Mouse (Mus musculus) hindbrain, embryonic 13.5 days (tissue): ENCODE data around the gene Gm42688. TPM values are rescaled to one million over a fixed set of nuclear protein-coding genes. Genes with fewer than 3 reads are reported as not detected.

Experiments used
- ATAC-seq: fragments of 200-750 bp; cut with Nextera tagmentation; 2 replicates; pipeline ENCODE4 v1.8.0; 2017; ENCODE audit warnings: moderate TSS enrichment; ENCODE audit not compliant: low FRiP score
- H3K27ac ChIP-seq: fragments of 300-500 bp; sonication (generic); 2 replicates; pipeline ENCODE4 v1.5.1; 2015; ENCODE audit warnings: inconsistent platforms, mild to moderate bottlenecking, moderate library complexity
- H3K27me3 ChIP-seq: fragments of 300-500 bp; sonication (generic); 2 replicates; pipeline ENCODE4 v1.6.1; 2015; ENCODE audit warnings: mild to moderate bottlenecking, inconsistent platforms
- H3K36me3 ChIP-seq: fragments of 300-500 bp; sonication (generic); 2 replicates; pipeline ENCODE4 v1.6.1; 2015; ENCODE audit warnings: mild to moderate bottlenecking, inconsistent platforms
- H3K4me1 ChIP-seq: fragments of 300-500 bp; sonication (generic); replicated peaks from 2 replicates; pipeline ENCODE4 v1.6.1; 2015; ENCODE audit warnings: inconsistent platforms
- H3K4me2 ChIP-seq: fragments of 300-500 bp; sonication (generic); 2 replicates; pipeline ENCODE4 v1.6.1; 2015; ENCODE audit warnings: inconsistent platforms, mild to moderate bottlenecking, moderate library complexity
- H3K4me3 ChIP-seq: fragments of 300-500 bp; sonication (generic); 2 replicates; pipeline ENCODE4 v1.5.1; 2015; ENCODE audit warnings: mild to moderate bottlenecking, inconsistent platforms
- H3K9ac ChIP-seq: fragments of 300-500 bp; sonication (generic); 2 replicates; pipeline ENCODE4 v1.6.1; 2015; ENCODE audit warnings: mild to moderate bottlenecking, inconsistent platforms
- H3K9me3 ChIP-seq: fragments of 300-500 bp; sonication (generic); 2 replicates; pipeline ENCODE4 v1.6.1; 2016; ENCODE audit warnings: inconsistent platforms
- WGBS: fragments of 180-500 bp; shearing (Covaris S2); methylation state at CpG from one replicate; pipeline ENCODE4 v1.1.7; 2015; 5-methylcytosine and 5-hydroxymethylcytosine counted together
- polyA plus RNA-seq: library from polyadenylated mRNA; unstranded; fragments of >200 nt; fragmentation: Nextera tagmentation; extraction: Ambion mirVana; gene quantifications from 2 replicates; pipeline ENCODE4 v1.2.1, GENCODE M21; 2015

Gene Gm42688
- 4.0 and 4.4 TPM in 2 replicates for polyA plus RNA-seq

GRCm38 (mm10) chr6:83101316-83101687 lies at the start of gene Gm42688, which contains the start of gene Ccdc142:
Gene Gm42688 (plus strand): TSS chr6:83101617.
Gene Ccdc142 (plus strand): TSS chr6:83101601.
- 0% methylated on average over 25 of the region's 25 CpGs for WGBS
- Histone ChIP-seq H3K4me1 (peaks cover 23% of the 10 kb centered on the region), H3K27me3 (peaks cover 4% of the 10 kb centered on the region; the same call in 1 of the 2 replicates), H3K4me3 (peak within 1 kb of the TSS; percentile 80), H3K36me3 (peaks cover 9% of the 10 kb centered on the region; the same call in 1 of the 2 replicates), H3K9ac (peak within 1 kb of the TSS; percentile 92), H3K9me3 (no peaks in the 10 kb centered on the region), H3K27ac (peak within 1 kb of the TSS; percentile 90), H3K4me2 (peak within 1 kb of the TSS; percentile 98)
- ATAC-seq = peak; percentile 93

DNA sequence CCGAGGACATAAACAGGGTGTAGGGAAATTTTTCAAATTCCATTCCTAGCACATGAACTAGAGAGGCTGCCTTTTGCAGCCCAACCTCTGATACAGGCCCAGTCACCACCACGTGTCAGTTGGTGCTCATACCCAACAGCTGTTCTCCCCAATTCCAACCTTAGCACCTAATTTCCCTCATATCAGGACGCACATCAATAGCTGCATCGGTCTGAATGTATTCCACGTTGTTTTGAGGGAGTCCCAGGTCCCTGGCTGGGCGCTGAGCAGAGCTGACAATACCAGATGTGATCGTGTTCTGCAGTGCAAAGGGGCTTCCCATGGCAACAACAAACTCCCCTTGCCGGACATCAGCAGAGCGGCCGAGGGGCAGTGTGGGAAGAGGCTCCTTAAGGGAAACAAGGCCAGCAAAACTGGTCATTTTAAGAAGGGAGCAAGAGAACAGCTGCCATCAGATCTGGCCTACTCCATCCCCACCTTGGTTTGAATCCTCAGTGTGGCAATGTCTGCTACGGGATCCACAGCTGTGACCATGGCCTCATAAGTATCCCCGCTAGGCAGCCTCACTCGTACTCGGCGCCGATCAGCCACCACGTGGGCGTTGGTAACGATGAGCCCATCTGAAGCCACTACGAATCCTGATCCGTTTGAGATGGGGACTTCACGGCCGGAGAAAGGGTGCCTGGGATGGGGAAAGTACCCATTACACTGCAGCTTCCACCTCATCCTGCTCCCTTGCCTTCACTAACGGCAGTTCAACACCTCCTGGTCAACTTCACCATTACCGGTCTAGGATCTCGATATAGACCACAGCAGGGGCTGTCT lies 48.1 kb upstream of the Gm42688 start:
- Histone ChIP-seq H3K4me1 (peaks cover 31% of the 10 kb centered on the region), H3K36me3 (peaks cover 38% of the 10 kb centered on the region), H3K9me3 (no peaks in the 10 kb centered on the region), H3K27ac (peak overlapping the region; percentile 92), H3K27me3 (no peaks in the 10 kb centered on the region), H3K4me2 (peak overlapping the region; percentile 91), H3K9ac (peak overlapping the region; percentile 95), H3K4me3 (peak overlapping the region; percentile 98)
- WGBS = 3% methylated on average over 26 of the region's 26 CpGs
- ATAC-seq = peak; percentile 2; the same call in 1 of the 2 replicates

- Histone ChIP-seq H3K27ac (peak within 1 kb of the TSS; percentile 92), H3K9me3 (no peaks in the 10 kb centered on the region), H3K36me3 (peaks cover 39% of the 10 kb centered on the region), H3K4me1 (peaks cover 31% of the 10 kb centered on the region), H3K27me3 (peaks cover under 1% of the 10 kb centered on the region; the same call in 1 of the 2 replicates), H3K4me3 (peak within 1 kb of the TSS; percentile 98), H3K9ac (peak within 1 kb of the TSS; percentile 95), H3K4me2 (peak within 1 kb of the TSS; percentile 91)
- under 1% methylated on average over 64 of the region's 64 CpGs for WGBS
- ATAC-seq = peak; percentile 97
Measured at GRCm38 (mm10) chr6:83054074-83054851, 47.2 kb upstream of the Gm42688 start, which contains the start of gene Aup1. Gene Aup1 (plus strand): TSS chr6:83054521.

- Histone ChIP-seq H3K36me3 (peaks cover 39% of the 10 kb centered on the region), H3K4me1 (peaks cover 31% of the 10 kb centered on the region), H3K9me3 (no peaks in the 10 kb centered on the region), H3K27ac (peak within 1 kb of the TSS; percentile 92), H3K27me3 (peaks cover 7% of the 10 kb centered on the region; the same call in 1 of the 2 replicates), H3K9ac (peak within 1 kb of the TSS; percentile 95), H3K4me3 (peak within 1 kb of the TSS; percentile 98), H3K4me2 (peak within 1 kb of the TSS; percentile 91)
- under 1% methylated on average over 50 of the region's 50 CpGs for WGBS
- ATAC-seq = peak; percentile 52; the same call in 1 of the 2 replicates
Measured at GRCm38 (mm10) chr6:83054871-83055431, 46.5 kb upstream of the Gm42688 start, which contains the start of gene Htra2. Gene Htra2 (minus strand): TSS chr6:83055273.

GRCm38 (mm10) chr6:83057790-83058189 lies 43.6 kb upstream of the Gm42688 start, which contains the start of gene Dqx1:
Gene Dqx1 (plus strand): TSS chr6:83057844.
- Histone ChIP-seq H3K27me3 (peaks cover 35% of the 10 kb centered on the region), H3K27ac (no peak within 1 kb of the TSS), H3K9ac (0 out of 2 replicates have a peak within 1 kb of the TSS, but pooled peaks have one; percentile 13), H3K4me2 (no peak within 1 kb of the TSS), H3K9me3 (no peaks in the 10 kb centered on the region), H3K4me1 (peaks cover 26% of the 10 kb centered on the region), H3K36me3 (peaks cover 24% of the 10 kb centered on the region), H3K4me3 (no peak within 1 kb of the TSS)
- ATAC-seq = no peak
- WGBS = 57% methylated on average over 3 of the region's 3 CpGs

- H3K27me3 ChIP-seq = peaks cover 44% of the 10 kb centered on the region
- H3K4me3 ChIP-seq = no peak overlapping the region
- peaks cover 24% of the 10 kb centered on the region for H3K36me3 ChIP-seq
- H3K9me3 ChIP-seq = no peaks in the 10 kb centered on the region
- H3K4me2 ChIP-seq = no peak overlapping the region
- H3K27ac ChIP-seq = no peak overlapping the region
- no peak for ATAC-seq
- 87% methylated on average over 2 of the region's 2 CpGs for WGBS
- 0 out of 2 replicates have a peak overlapping the region, but pooled peaks have one; percentile 13 for H3K9ac ChIP-seq
- peaks cover 16% of the 10 kb centered on the region for H3K4me1 ChIP-seq
Measured at GRCm38 (mm10) chr6:83058725-83059124, 42.7 kb upstream of the Gm42688 start.

GRCm38 (mm10) chr6:83065995-83066394 lies 35.4 kb upstream of the Gm42688 start:
- 49% methylated on average over 8 of the region's 8 CpGs for WGBS
- H3K27ac ChIP-seq = no peak overlapping the region

GRCm38 (mm10) chr6:83066441-83066840 lies 35.0 kb upstream of the Gm42688 start:
- Histone ChIP-seq H3K4me1 (peaks cover 27% of the 10 kb centered on the region), H3K36me3 (no peaks in the 10 kb centered on the region), H3K4me2 (no peak overlapping the region), H3K4me3 (no peak overlapping the region), H3K27ac (no peak overlapping the region), H3K27me3 (peaks cover 99% of the 10 kb centered on the region), H3K9ac (no peak overlapping the region), H3K9me3 (no peaks in the 10 kb centered on the region)
- ATAC-seq = no peak
- 29% methylated on average over 6 of the region's 6 CpGs for WGBS

More at GRCm38 (mm10) chr6:83065995-83066394, 35.4 kb upstream of the Gm42688 start:
- ATAC-seq = no peak
- H3K9ac ChIP-seq = no peak overlapping the region
- H3K4me1 ChIP-seq = peaks cover 23% of the 10 kb centered on the region
- no peak overlapping the region for H3K4me2 ChIP-seq
- no peaks in the 10 kb centered on the region for H3K36me3 ChIP-seq
- H3K27me3 ChIP-seq = peaks cover 99% of the 10 kb centered on the region
- no peak overlapping the region for H3K4me3 ChIP-seq
- no peaks in the 10 kb centered on the region for H3K9me3 ChIP-seq

DNA sequence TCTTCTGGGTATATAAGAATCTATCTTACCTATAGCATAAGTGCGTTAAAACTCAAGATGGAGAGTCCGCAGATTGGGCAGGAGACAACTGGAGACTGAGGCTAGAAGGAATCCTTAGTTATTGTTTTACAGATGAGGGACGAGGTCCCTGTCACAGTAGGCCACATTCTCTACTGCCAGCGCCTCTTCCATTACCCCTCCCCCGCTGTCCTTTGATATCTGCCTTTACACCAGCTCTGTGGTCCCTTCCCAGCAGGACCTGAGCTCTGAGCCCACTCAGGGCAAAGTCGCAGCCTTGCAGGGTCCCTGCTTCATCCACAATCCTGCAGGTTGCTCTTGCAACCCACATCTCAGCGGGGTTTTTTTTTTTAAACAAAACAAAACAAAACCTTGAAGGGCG lies 33.2 kb upstream of the Gm42688 start:
- Histone ChIP-seq H3K9ac (no peak overlapping the region), H3K27me3 (peaks cover 99% of the 10 kb centered on the region), H3K4me3 (peak overlapping the region; percentile 23), H3K9me3 (no peaks in the 10 kb centered on the region), H3K4me1 (peaks cover 28% of the 10 kb centered on the region), H3K36me3 (no peaks in the 10 kb centered on the region), H3K27ac (no peak overlapping the region), H3K4me2 (no peak overlapping the region)
- 3% methylated on average over 8 of the region's 8 CpGs for WGBS
- ATAC-seq = no peak

- Histone ChIP-seq H3K36me3 (no peaks in the 10 kb centered on the region), H3K9ac (0 out of 2 replicates have a peak overlapping the region, but pooled peaks have one; percentile 9), H3K9me3 (no peaks in the 10 kb centered on the region), H3K4me2 (peak overlapping the region; percentile 36; the same call in 1 of the 2 replicates), H3K27ac (no peak overlapping the region), H3K4me3 (peak overlapping the region; percentile 23), H3K27me3 (peaks cover 99% of the 10 kb centered on the region), H3K4me1 (peaks cover 28% of the 10 kb centered on the region)
- 1% methylated on average over 71 of the region's 81 CpGs for WGBS
- ATAC-seq = no peak
Measured at GRCm38 (mm10) chr6:83068706-83069487, 32.5 kb upstream of the Gm42688 start.
